Mouse (Mus musculus) forebrain, embryonic 15.5 days (tissue): ENCODE measurements around the gene Gm13762. TPM values are rescaled to one million over a fixed set of nuclear protein-coding genes. Genes with fewer than 3 reads are reported as not detected.
"Not testable (repeated sequence)": the region's sequence is repeated elsewhere in the genome, so short reads cannot be mapped to it uniquely, and the experiment has no call there.

Experiments
- ATAC-seq: fragments of 200-750 bp; cut with Nextera tagmentation; replicated peaks from 2 replicates; pipeline ENCODE4 v1.8.0; 2017; ENCODE audit warnings: mild to moderate bottlenecking, moderate TSS enrichment, moderate library complexity
- H3K27ac ChIP-seq: fragments of 300-500 bp; sonication (generic); replicated peaks from 2 replicates; pipeline ENCODE4 v1.5.1; 2015; ENCODE audit warnings: mild to moderate bottlenecking, inconsistent platforms
- H3K27me3 ChIP-seq: fragments of 300-500 bp; sonication (generic); 2 replicates; pipeline ENCODE4 v1.6.1; 2015; ENCODE audit warnings: inconsistent platforms
- H3K36me3 ChIP-seq: fragments of 300-500 bp; sonication (generic); 2 replicates; pipeline ENCODE4 v1.6.1; 2015; ENCODE audit warnings: mild to moderate bottlenecking, inconsistent platforms
- H3K4me1 ChIP-seq: fragments of 300-500 bp; sonication (generic); 2 replicates; pipeline ENCODE4 v1.6.1; 2015; ENCODE audit warnings: inconsistent platforms
- H3K4me2 ChIP-seq: fragments of 300-500 bp; sonication (generic); replicated peaks from 2 replicates; pipeline ENCODE4 v1.6.1; 2015; ENCODE audit warnings: mild to moderate bottlenecking, inconsistent platforms
- H3K4me3 ChIP-seq: fragments of 300-500 bp; sonication (generic); 2 replicates; pipeline ENCODE4 v1.5.1; 2015; ENCODE audit warnings: mild to moderate bottlenecking, inconsistent platforms
- H3K9ac ChIP-seq: fragments of 300-500 bp; sonication (generic); replicated peaks from 2 replicates; pipeline ENCODE4 v1.6.1; 2015; ENCODE audit warnings: mild to moderate bottlenecking, inconsistent platforms
- H3K9me3 ChIP-seq: fragments of 300-500 bp; sonication (generic); 2 replicates; pipeline ENCODE4 v1.6.1; 2016; ENCODE audit warnings: inconsistent platforms
- WGBS: fragments of 180-500 bp; shearing (Covaris S2); methylation state at CpG from one replicate; pipeline ENCODE4 v1.1.7; 2015; ENCODE audit warnings: mixed read lengths; 5-methylcytosine and 5-hydroxymethylcytosine counted together
- polyA plus RNA-seq: library from polyadenylated mRNA; unstranded; fragments of >200 nt; fragmentation: Nextera tagmentation; extraction: Ambion mirVana; gene quantifications from 2 replicates; pipeline ENCODE4 v1.2.1, GENCODE M21; 2015

The Gm13762 gene
- polyA plus RNA-seq: not detected in 2 replicates

GRCm38 (mm10) chr2:88980181-88980580, at the start of gene Gm13762:
Gm13762 (minus strand) TSS chr2:88980281.
- no peaks in the 10 kb centered on the region for H3K36me3 ChIP-seq
- H3K4me1 ChIP-seq: no peaks in the 10 kb centered on the region
- no peak for ATAC-seq
- H3K4me3 ChIP-seq: no peak within 1 kb of the TSS
- no peaks in the 10 kb centered on the region for H3K27me3 ChIP-seq
- H3K4me2 ChIP-seq: no peak within 1 kb of the TSS
- 84% methylated on average over 1 of the region's 1 CpGs for WGBS
- H3K9ac ChIP-seq: no peak within 1 kb of the TSS
- H3K9me3 ChIP-seq: no peaks in the 10 kb centered on the region
- no peak within 1 kb of the TSS for H3K27ac ChIP-seq

- not testable (repeated sequence) for H3K27me3 ChIP-seq, H3K4me2 ChIP-seq, ATAC-seq, H3K4me3 ChIP-seq, H3K4me1 ChIP-seq, H3K27ac ChIP-seq, H3K36me3 ChIP-seq, H3K9ac ChIP-seq, H3K9me3 ChIP-seq
- 79% methylated on average over 3 of the region's 3 CpGs for WGBS
Measured at GRCm38 (mm10) chr2:89021436-89021835, 41.4 kb upstream of the Gm13762 start.

DNA sequence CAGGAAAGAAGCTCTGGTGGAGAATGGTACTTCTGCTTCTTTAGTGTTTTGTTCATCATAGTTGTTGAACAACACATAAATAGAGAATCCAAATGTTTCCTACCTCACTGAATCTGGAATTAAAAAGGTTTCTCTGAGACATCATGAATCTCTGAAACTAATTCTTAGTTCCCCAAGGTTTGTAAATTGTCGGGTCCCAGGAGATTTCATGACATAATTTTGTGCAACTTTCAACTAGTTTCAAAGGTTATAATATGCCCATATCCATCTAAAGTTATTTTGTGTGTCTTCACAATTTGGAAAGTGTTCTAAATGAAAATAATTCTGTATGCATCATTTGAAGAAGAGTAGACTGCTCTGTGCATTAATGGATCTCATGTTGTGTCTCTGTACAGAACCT, 38.2 kb upstream of the Gm13762 start, which contains the start of gene Olfr1216:
Gene Olfr1216, minus strand, starts transcription at position 101 of the 400 bp plus-strand sequence.
- no peak for ATAC-seq
- 81% methylated on average over 1 of the region's 1 CpGs for WGBS

DNA sequence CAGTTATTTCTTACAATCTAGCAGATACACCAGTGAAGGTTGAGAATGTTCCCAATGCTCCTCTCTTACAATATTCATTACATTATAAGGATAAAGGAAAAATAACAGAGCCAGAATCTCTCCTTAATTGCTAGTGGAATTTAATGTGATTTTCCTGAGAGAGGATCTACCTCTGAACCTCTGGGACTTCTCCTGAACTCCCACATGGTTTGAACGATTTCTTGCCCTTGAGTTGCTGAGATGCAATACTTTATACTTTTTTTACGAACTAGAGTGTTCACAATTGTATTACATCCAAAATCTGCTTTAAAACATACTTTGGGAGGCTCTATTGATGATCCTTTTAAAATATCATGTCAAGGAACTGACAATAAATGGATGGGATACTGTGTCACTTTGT, 26.8 kb upstream of the Gm13762 start, which contains the start of gene Olfr1215:
Gene Olfr1215, minus strand, starts transcription at position 101 of the 400 bp plus-strand sequence.
- Histone ChIP-seq H3K4me1 (no peaks in the 10 kb centered on the region), H3K27ac (no peak within 1 kb of the TSS), H3K9ac (no peak within 1 kb of the TSS), H3K4me3 (no peak within 1 kb of the TSS), H3K36me3 (no peaks in the 10 kb centered on the region), H3K9me3 (no peaks in the 10 kb centered on the region), H3K4me2 (no peak within 1 kb of the TSS), H3K27me3 (no peaks in the 10 kb centered on the region)
- no peak for ATAC-seq
- 74% methylated on average over 2 of the region's 2 CpGs for WGBS

More for the DNA sequence above, 38.2 kb upstream of the Gm13762 start, which contains the start of gene Olfr1216:
- Histone ChIP-seq H3K4me3 (no peak within 1 kb of the TSS), H3K27me3 (no peaks in the 10 kb centered on the region), H3K4me2 (no peak within 1 kb of the TSS), H3K9ac (no peak within 1 kb of the TSS), H3K4me1 (no peaks in the 10 kb centered on the region), H3K27ac (no peak within 1 kb of the TSS), H3K9me3 (no peaks in the 10 kb centered on the region), H3K36me3 (no peaks in the 10 kb centered on the region)

GRCm38 (mm10) chr2:88992553-88992952, 12.5 kb upstream of the Gm13762 start, which contains the start of gene Olfr1214:
Olfr1214 (minus strand) TSS chr2:88992653.
- H3K4me1 ChIP-seq: no peaks in the 10 kb centered on the region
- H3K9me3 ChIP-seq: no peaks in the 10 kb centered on the region
- no peak within 1 kb of the TSS for H3K27ac ChIP-seq
- no peaks in the 10 kb centered on the region for H3K36me3 ChIP-seq
- ATAC-seq: no peak
- H3K4me3 ChIP-seq: no peak within 1 kb of the TSS
- no peaks in the 10 kb centered on the region for H3K27me3 ChIP-seq
- H3K4me2 ChIP-seq: no peak within 1 kb of the TSS
- 84% methylated on average over 1 of the region's 1 CpGs for WGBS
- H3K9ac ChIP-seq: no peak within 1 kb of the TSS

- H3K36me3 ChIP-seq: no peaks in the 10 kb centered on the region
- no peak within 1 kb of the TSS for H3K27ac ChIP-seq
- no peaks in the 10 kb centered on the region for H3K4me1 ChIP-seq
- no peak for ATAC-seq
- no peak within 1 kb of the TSS for H3K4me3 ChIP-seq
- H3K27me3 ChIP-seq: no peaks in the 10 kb centered on the region
- H3K9ac ChIP-seq: no peak within 1 kb of the TSS
- no peaks in the 10 kb centered on the region for H3K9me3 ChIP-seq
- H3K4me2 ChIP-seq: no peak within 1 kb of the TSS
Measured at GRCm38 (mm10) chr2:88953669-88954068, 26.4 kb downstream of the Gm13762 start, which contains the start of gene Olfr1212. Olfr1212 (plus strand) TSS chr2:88953969.

DNA sequence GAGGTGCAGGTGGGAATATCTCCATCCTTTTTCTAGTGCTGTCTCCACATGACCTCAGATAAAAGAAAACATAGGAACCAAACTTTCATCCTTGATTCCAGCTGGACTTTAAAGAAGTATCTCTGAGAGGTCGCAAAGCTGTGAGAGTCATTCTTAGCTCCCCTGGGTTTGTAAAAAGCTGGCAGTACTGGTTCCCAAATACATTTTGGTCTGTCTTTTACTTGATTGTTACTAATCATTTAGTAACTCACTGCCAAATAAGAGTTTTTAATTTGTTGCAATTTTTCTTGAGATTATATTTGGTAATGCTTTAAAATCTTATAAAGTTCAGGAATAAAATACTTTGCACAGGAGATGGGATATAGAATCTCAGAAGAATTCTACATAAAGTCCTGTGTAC, 42.1 kb downstream of the Gm13762 start, which contains the start of gene Olfr1211:
Gene Olfr1211, minus strand, starts transcription at position 101 of the 400 bp plus-strand sequence.
- Histone ChIP-seq H3K27ac (no peak within 1 kb of the TSS), H3K4me1 (no peaks in the 10 kb centered on the region), H3K4me3 (no peak within 1 kb of the TSS), H3K9me3 (no peaks in the 10 kb centered on the region), H3K9ac (no peak within 1 kb of the TSS), H3K27me3 (no peaks in the 10 kb centered on the region), H3K4me2 (no peak within 1 kb of the TSS), H3K36me3 (no peaks in the 10 kb centered on the region)
- ATAC-seq: no peak
- WGBS: 87% methylated on average over 1 of the region's 1 CpGs

Other genes starting within 250 kb of the Gm13762 start
- not detected in 2 replicates for gene Olfr1197, start 247.9 kb downstream of the Gm13762 start, polyA plus RNA-seq
- gene Olfr1198, start 228.9 kb downstream of the Gm13762 start, polyA plus RNA-seq: not detected in 2 replicates
- not detected in 2 replicates for gene Olfr1199, start 219.8 kb downstream of the Gm13762 start, polyA plus RNA-seq
- not detected in 2 replicates for gene Olfr1200, start 209.8 kb downstream of the Gm13762 start, polyA plus RNA-seq
- gene Olfr1201, start 187.2 kb downstream of the Gm13762 start, polyA plus RNA-seq: not detected in 2 replicates
- gene Olfr1202, start 165.8 kb downstream of the Gm13762 start, polyA plus RNA-seq: not detected in 2 replicates
- gene Olfr1205, start 150.5 kb downstream of the Gm13762 start, polyA plus RNA-seq: not detected in 2 replicates
- not detected in 2 replicates for gene Olfr1204, start 131.0 kb downstream of the Gm13762 start, polyA plus RNA-seq
- not detected in 2 replicates for gene Olfr1206, start 117.0 kb downstream of the Gm13762 start, polyA plus RNA-seq
- not detected in 2 replicates for gene Olfr1208, start 78.0 kb downstream of the Gm13762 start, polyA plus RNA-seq
- gene Olfr1209, start 65.1 kb downstream of the Gm13762 start, polyA plus RNA-seq: not detected in 2 replicates
- not detected in 2 replicates for gene Olfr1211, start 42.2 kb downstream of the Gm13762 start, polyA plus RNA-seq
- gene Olfr1212, start 26.3 kb downstream of the Gm13762 start, polyA plus RNA-seq: not detected in 2 replicates
- not detected in 2 replicates for gene Olfr1214, start 12.4 kb upstream of the Gm13762 start, polyA plus RNA-seq
- not detected in 2 replicates for gene Olfr1215, start 26.7 kb upstream of the Gm13762 start, polyA plus RNA-seq
- gene Olfr1216, start 38.1 kb upstream of the Gm13762 start, polyA plus RNA-seq: not detected in 2 replicates
- gene Olfr1217, start 51.8 kb upstream of the Gm13762 start, polyA plus RNA-seq: not detected in 2 replicates
- gene Olfr1218, start 80.9 kb upstream of the Gm13762 start, polyA plus RNA-seq: not detected in 2 replicates
- gene Olfr1219, start 103.2 kb upstream of the Gm13762 start, polyA plus RNA-seq: not detected in 2 replicates
- gene Olfr1220, start 126.6 kb upstream of the Gm13762 start, polyA plus RNA-seq: not detected in 2 replicates
- gene Olfr1221, start 137.0 kb upstream of the Gm13762 start, polyA plus RNA-seq: not detected in 2 replicates
- gene Olfr1222, start 152.8 kb upstream of the Gm13762 start, polyA plus RNA-seq: not detected in 2 replicates
- gene Olfr1223, start 171.3 kb upstream of the Gm13762 start, polyA plus RNA-seq: not detected in 2 replicates
- not detected in 2 replicates for gene Olfr1224-ps1, start 183.8 kb upstream of the Gm13762 start, polyA plus RNA-seq
- not detected in 2 replicates for gene Olfr1225, start 194.4 kb upstream of the Gm13762 start, polyA plus RNA-seq
- gene Olfr1226, start 219.8 kb upstream of the Gm13762 start, polyA plus RNA-seq: not detected in 2 replicates